Mouse (Mus musculus) limb, embryonic 14.5 days (tissue): ENCODE data around the gene Itga11. TPM values are rescaled to one million over a fixed set of nuclear protein-coding genes. Genes with fewer than 3 reads are reported as not detected.

ENCODE experiments used
- ATAC-seq: fragments of 200-750 bp; cut with Nextera tagmentation; 2 replicates; pipeline ENCODE4 v1.8.0; 2017; ENCODE audit warnings: low read depth, moderate number of reproducible peaks, moderate TSS enrichment; ENCODE audit not compliant: low FRiP score
- DNase-seq: peaks from one replicate; pipeline ENCODE4 v3.0.0-alpha.2; 2015; ENCODE audit warnings: low spot score
- H3K27ac ChIP-seq: fragments of 300-500 bp; sonication (generic); replicated peaks from 2 replicates; pipeline ENCODE4 v1.5.1; 2014; ENCODE audit warnings: low read depth, mild to moderate bottlenecking, low read length, moderate library complexity, mixed read lengths
- H3K27me3 ChIP-seq: fragments of 300-500 bp; sonication (generic); 2 replicates; pipeline ENCODE4 v1.6.1; 2014; ENCODE audit warnings: low read length, mixed read lengths; ENCODE audit not compliant: control insufficient read depth, insufficient read depth
- H3K36me3 ChIP-seq: fragments of 300-500 bp; sonication (generic); 2 replicates; pipeline ENCODE4 v1.6.1; 2014; ENCODE audit warnings: mild to moderate bottlenecking, low read length, moderate library complexity, mixed read lengths; ENCODE audit not compliant: control insufficient read depth, insufficient read depth
- H3K4me1 ChIP-seq: fragments of 300-500 bp; sonication (generic); 2 replicates; pipeline ENCODE4 v1.6.1; 2014; ENCODE audit warnings: antibody characterized with exemption, low read length, mixed read lengths; ENCODE audit not compliant: control insufficient read depth, insufficient read depth
- H3K4me2 ChIP-seq: fragments of 300-500 bp; sonication (generic); replicated peaks from 2 replicates; pipeline ENCODE4 v1.6.1; 2014; ENCODE audit warnings: low read depth, mild to moderate bottlenecking, low read length, moderate library complexity; ENCODE audit not compliant: severe bottlenecking
- H3K4me3 ChIP-seq: fragments of 300-500 bp; sonication (generic); replicated peaks from 2 replicates; pipeline ENCODE4 v1.5.1; 2014; ENCODE audit warnings: low read length
- H3K9ac ChIP-seq: fragments of 300-500 bp; sonication (generic); 2 replicates; pipeline ENCODE4 v1.6.1; 2014; ENCODE audit warnings: mild to moderate bottlenecking, low read depth, low read length, moderate library complexity; ENCODE audit not compliant: severe bottlenecking
- H3K9me3 ChIP-seq: fragments of 300-500 bp; sonication (generic); 2 replicates; pipeline ENCODE4 v1.6.1; 2016; ENCODE audit warnings: low read length; ENCODE audit not compliant: control insufficient read depth
- POLR2A ChIP-seq: fragments of 200-500 bp; IDR thresholded peaks from 2 replicates; pipeline ENCODE4 v1.8.0; 2012; ENCODE audit warnings: inconsistent platforms, mild to moderate bottlenecking, moderate library complexity, borderline replicate concordance; ENCODE audit not compliant: insufficient read depth, insufficient read length; ENCODE audit errors: extremely low read depth
- WGBS: fragments of 180-500 bp; shearing (Covaris S2); extraction: QIAGEN DNeasy Blood & Tissue Kit; methylation state at CpG from one replicate; pipeline ENCODE4 v1.1.7; 2014; 5-methylcytosine and 5-hydroxymethylcytosine counted together
- polyA plus RNA-seq, 2 experiments: library from polyadenylated mRNA; depleted of rRNA in 1 of 2; stranded (reverse) in 1 of 2; unstranded in 1 of 2; fragments of >200 nt; fragmentation: Nextera tagmentation in 1 of 2; extraction: Ambion mirVana in 1 of 2; gene quantifications; 2 replicates each; pipeline versions ENCODE4 v1.2.1 to v1.2.3; 2012 to 2014

The Itga11 gene
- polyA plus RNA-seq (2012; rRNA removed): 18.2 and 24.2 TPM in 2 replicates
- polyA plus RNA-seq (2014; fragmentation: Nextera tagmentation; extraction: Ambion mirVana): 11.6 and 13.5 TPM in 2 replicates

DNA sequence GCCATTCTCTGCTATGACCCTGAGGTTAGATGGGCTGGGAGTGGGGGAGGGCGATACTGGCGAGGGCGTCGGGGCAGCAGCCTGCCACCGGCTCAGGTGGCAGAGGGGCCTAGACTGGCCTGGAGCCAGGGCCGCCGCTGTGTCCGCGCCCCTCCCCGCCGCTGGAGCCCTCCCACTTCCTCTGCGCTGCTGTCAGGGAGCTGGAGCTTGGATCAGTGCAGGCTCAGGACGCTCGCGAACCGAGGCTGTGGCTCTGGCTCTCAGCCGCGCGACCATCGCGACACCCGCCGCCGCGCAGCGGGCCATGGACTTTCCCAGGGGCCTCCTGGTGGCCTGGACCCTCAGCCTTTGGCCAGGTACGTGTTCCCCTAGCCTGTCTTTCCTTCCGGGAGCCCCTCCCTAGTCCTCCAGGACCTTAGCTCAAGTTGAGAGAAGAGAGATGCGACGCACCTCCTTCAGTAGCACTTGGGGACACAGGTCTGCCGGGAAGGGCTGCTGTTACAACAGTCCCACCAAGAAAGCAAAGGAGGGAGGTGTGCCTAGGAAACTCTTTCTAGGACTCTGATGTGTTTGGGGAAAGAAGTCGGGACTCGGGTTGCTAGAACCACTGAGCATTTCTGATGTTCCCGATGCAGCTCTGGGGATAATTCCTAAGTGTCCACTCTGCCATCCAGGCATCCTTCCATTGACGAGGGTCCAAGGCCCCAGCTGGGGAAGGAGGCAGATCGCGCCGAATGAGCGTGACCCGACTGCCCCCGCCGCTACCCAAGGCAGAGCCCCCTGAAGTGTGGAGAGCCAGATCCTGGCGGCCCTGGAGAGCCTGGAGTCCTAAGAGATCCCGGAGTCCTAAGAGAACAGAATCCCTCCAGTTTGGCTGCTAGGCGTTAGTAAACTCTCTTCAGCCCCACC lies at the start of gene Itga11:
TSS of gene Itga11 (plus strand) at position 186 of the 909 bp plus-strand sequence.
- ATAC-seq (peak; percentile 57; the same call in 1 of the 2 replicates), DNase-seq (peak; percentile 48)
- H3K9me3 ChIP-seq: no peaks in the 10 kb centered on the region
- peak within 1 kb of the TSS; percentile 50 for H3K4me3 ChIP-seq
- 1% methylated on average over 41 of the region's 45 CpGs for WGBS
- H3K27ac ChIP-seq: peak within 1 kb of the TSS; percentile 15
- 0 out of 2 replicates have a peak, but pooled peaks have one; percentile 40 for TF ChIP-seq POLR2A
- no peaks in the 10 kb centered on the region for H3K27me3 ChIP-seq
- no peaks in the 10 kb centered on the region for H3K36me3 ChIP-seq
- peaks cover 24% of the 10 kb centered on the region for H3K4me1 ChIP-seq
- H3K9ac ChIP-seq: peak within 1 kb of the TSS; percentile 70
- H3K4me2 ChIP-seq: peak within 1 kb of the TSS; percentile 84

DNA sequence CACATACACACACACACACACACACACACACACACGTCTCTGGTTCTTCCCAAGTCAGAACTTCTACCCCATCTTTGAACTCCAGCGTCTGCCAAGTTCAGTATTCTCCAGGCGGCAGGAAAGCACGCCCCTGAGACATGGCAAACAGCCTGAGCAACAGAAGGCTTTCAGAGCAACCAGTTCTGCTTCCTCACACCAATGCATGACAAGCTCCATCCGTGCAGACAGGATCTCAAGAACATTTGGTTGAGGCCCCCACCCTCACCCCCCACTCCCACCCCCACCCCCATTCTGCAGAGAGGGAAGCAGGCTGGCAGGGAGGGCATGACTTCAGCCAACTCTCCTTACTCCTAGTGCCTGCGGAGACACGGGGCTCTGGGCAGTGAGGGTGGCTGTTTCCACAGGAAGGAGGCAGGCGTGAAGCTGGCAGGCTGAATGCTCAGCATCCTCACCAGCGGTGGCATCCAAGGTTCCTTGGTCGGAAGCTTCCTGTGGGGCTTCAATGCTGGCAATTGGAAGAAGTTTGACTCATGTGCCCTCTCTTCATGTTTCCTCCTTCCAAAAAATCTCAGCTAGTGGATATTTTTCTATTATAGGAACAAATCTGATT lies 46.9 kb upstream of the Itga11 start:
- H3K9me3 ChIP-seq: no peaks in the 10 kb centered on the region
- H3K9ac ChIP-seq: no peak overlapping the region
- no peak overlapping the region for H3K4me2 ChIP-seq
- TF ChIP-seq POLR2A: no peak
- no peaks in the 10 kb centered on the region for H3K36me3 ChIP-seq
- no peak overlapping the region for H3K27ac ChIP-seq
- no peaks in the 10 kb centered on the region for H3K27me3 ChIP-seq
- no peak overlapping the region for H3K4me3 ChIP-seq
- WGBS: 52% methylated on average over 10 of the region's 10 CpGs
- H3K4me1 ChIP-seq: peaks cover 9% of the 10 kb centered on the region; the same call in 1 of the 2 replicates
- ATAC-seq (no peak), DNase-seq (no peak)

DNA sequence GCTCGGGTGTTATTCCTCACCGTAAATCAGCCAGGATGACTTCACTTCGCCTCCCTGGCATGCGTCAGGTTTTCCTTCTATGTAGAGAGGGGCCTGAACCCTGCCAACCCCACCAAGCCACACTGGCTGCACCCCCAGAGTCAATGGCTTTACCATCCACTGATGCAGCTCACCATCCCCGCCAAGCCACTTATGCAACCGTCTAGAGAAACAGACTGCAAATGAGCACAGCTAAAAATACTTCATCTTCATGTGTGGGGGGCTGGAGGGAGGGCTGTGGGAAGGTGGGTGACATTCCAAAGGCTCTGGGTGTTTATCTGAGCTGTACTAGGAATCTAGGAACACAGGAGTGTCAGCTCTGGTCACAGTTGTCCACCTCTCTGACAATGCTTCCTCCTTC lies 45.2 kb upstream of the Itga11 start:
- TF ChIP-seq POLR2A: no peak
- WGBS: 42% methylated on average over 6 of the region's 6 CpGs
- Histone ChIP-seq H3K4me2 (no peak overlapping the region), H3K4me3 (no peak overlapping the region), H3K9ac (no peak overlapping the region), H3K27me3 (no peaks in the 10 kb centered on the region), H3K9me3 (no peaks in the 10 kb centered on the region), H3K27ac (0 out of 2 replicates have a peak overlapping the region, but pooled peaks have one; percentile 19), H3K36me3 (no peaks in the 10 kb centered on the region), H3K4me1 (peaks cover 2% of the 10 kb centered on the region; the same call in 1 of the 2 replicates)
- ATAC-seq (no peak; the same call in 1 of the 2 replicates), DNase-seq (no peak)

DNA sequence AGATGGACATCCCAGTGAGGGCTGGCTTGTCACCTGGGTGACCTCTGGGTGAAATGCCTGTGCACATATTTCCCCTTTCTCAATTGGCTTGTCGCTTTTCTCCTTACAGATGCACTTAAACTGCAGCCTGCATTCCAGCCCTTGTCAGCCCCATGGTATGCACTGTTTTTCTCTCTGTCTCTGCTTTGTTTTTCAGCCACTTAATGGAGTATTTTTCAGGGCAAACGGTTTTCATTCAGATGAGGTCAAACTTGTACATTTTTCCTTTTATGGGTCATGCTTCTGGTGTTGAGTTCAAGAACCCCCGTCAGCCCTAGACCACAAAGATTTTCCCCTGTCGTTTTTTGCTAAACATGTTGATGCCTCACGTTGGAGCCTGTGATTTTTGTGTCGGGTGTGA lies 39.6 kb upstream of the Itga11 start:
- Histone ChIP-seq H3K36me3 (no peaks in the 10 kb centered on the region), H3K27ac (no peak overlapping the region), H3K4me1 (no peaks in the 10 kb centered on the region), H3K9me3 (no peaks in the 10 kb centered on the region), H3K9ac (no peak overlapping the region), H3K4me3 (no peak overlapping the region), H3K4me2 (no peak overlapping the region), H3K27me3 (no peaks in the 10 kb centered on the region)
- ATAC-seq: no peak
- DNase-seq: no peak
- WGBS: 32% methylated on average over 6 of the region's 6 CpGs
- no peak for TF ChIP-seq POLR2A

- ATAC-seq (no peak), DNase-seq (no peak)
- Histone ChIP-seq H3K4me2 (no peak overlapping the region), H3K4me3 (no peak overlapping the region), H3K27ac (no peak overlapping the region), H3K9me3 (no peaks in the 10 kb centered on the region), H3K4me1 (peaks cover 7% of the 10 kb centered on the region), H3K9ac (no peak overlapping the region), H3K27me3 (no peaks in the 10 kb centered on the region), H3K36me3 (no peaks in the 10 kb centered on the region)
- 79% methylated on average over 4 of the region's 4 CpGs for WGBS
- no peak for TF ChIP-seq POLR2A
These were observed 37.9 kb upstream of the Itga11 start for GRCm38 (mm10) chr9:62639686-62640085.
